Mouse (Mus musculus): ENCODE measurements at regions not wholly inside any gene's neighbourhood (a gene's known extent, or its start where the extent isn't known, plus 50 kb on each side); places are given as distances from the start of the nearest gene placed in this dataset.

DNA sequence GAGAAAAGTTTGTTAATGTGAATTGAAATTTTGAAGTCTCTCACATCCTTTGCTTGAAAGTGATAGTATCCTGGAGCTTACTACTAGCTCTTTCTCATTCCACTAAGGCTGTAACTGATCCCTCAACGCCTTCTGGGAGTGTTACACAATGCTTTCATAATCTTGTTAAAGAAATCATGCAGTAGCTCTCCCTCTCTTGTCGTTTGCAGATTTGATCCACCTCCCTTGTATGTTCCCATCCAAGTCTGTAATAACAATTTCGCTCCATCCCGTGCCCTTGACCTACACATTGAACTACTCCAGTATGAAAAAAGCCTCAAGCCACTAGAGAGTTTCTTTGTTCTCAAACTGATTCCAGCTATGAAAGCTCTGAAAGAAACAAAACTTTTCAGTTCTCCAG, 63.9 kb upstream of the Fibin start:
- intact Hi-C loops (cut with DNase I) = no loop called here
- DNase-seq = no peak

DNA sequence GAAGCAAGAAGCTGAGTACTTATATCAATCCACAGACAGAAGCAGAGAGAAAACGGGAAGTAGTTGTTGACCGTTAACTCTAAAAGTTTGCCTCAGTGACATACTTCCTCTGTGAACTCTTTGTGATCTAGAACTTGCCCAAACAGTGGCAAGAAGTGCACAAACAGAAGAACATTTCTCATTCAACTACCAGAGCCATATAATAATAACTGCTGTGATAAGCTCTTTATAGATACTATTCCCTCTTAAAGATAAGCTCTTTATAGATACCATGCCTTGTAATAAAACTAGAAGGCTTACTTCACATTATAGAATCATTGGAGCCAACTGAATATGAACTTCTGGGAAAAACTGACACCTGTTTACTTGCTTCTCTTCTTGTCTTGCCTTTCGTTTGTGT, 89.7 kb upstream of the Fibin start:
- DNase-seq = no peak
- intact Hi-C loops (cut with DNase I) = no loop called here

GRCm38 (mm10) chr2:110472307-110472995, 109.5 kb upstream of the Fibin start:
- intact Hi-C loops (cut with DNase I) = no loop called here
- no peak for DNase-seq

GRCm38 (mm10) chr2:110476591-110476990, 113.6 kb upstream of the Fibin start:
- intact Hi-C loops (cut with DNase I) = no loop called here
- DNase-seq = no peak

DNA sequence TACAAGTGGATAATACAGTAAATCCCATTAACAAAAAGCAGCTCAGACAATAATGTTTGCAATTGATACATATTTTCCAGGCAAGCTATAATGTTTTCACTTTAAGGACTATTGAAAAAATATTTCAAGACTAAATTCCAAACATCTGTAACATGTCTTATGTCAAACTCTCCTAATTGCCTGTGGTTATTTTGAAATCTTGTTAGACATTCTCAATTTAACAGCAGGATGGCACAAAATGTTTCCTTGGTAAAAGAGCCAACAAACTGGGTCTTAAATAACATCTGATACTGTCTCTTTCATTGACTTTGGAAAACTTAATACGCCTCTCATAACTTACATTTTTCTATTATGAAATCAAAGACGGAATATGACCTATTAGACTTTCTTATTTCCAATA, 115.8 kb upstream of the Slc5a12 start:
- intact Hi-C loops (cut with DNase I) = no loop called here

DNA sequence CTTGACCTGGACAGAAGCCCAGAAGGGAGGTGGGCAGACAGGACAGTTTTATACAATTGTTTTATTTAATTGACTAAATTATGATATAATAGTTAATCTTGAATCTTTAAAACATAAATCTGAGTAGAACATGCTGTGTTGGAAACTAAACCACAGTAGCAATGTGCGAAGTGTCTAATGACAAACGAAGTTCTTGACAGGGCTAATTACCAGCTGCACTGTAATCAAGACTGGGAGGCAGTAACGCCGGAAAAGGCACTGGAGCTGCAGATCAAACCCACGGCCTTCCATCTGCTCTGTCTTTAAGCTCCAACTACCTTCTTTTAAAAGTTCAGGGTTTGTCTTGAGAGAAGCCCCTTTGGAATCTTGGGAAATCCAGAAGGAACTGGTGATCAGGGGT, 110.9 kb upstream of the Slc5a12 start:
- no peak for DNase-seq

More for the DNA sequence above, 115.8 kb upstream of the Slc5a12 start:
- no peak for DNase-seq

DNA sequence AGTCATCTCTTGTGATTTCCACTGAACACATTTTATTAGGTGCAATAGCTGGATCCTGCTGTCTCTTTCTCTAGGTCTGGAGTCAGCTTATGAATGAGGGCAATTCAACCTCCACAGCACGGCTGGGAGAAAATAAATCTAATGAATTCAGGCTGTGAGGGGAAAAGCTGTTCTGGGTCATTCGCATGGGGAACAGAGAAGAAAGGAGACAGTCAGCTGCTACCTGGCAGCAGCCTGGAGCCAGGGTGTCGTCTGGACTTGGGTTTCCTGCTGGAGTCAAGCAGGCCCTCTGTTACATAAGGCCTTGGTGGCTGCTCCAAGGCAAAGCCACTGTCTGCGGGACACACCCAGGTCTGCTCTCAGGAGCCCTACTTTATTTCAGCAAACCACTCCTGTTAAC, 110.4 kb upstream of the Slc5a12 start:
- DNase-seq = peak; percentile 28 to 40
- intact Hi-C loops (cut with DNase I) = no loop called here

More for the DNA sequence above, 110.9 kb upstream of the Slc5a12 start:
- intact Hi-C loops (cut with DNase I) = no loop called here

DNA sequence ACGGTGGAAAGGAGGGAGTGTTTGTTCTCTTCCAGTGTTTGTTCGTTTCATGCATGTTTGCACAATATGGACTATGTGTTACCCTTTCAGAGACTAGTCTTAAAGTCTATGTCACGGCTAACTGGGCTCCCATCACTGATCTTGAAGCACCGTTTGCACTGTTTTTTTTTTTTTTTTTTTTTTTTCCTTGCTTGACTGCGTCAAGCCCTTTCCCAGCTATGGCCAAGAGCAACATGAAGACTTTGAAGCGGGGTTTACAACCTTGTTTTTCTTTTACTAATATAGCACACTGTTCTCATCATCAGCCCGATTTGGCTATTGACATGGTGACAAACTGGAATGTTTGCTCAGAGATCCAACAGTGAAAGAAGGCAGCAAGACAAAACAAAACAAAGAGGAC, 109.1 kb upstream of the Slc5a12 start:
- no peak for DNase-seq
- intact Hi-C loops (cut with DNase I) = no loop called here

GRCm38 (mm10) chr2:110501786-110502185, 95.3 kb upstream of the Slc5a12 start:
- DNase-seq = no peak
- intact Hi-C loops (cut with DNase I) = no loop called here

GRCm38 (mm10) chr2:110508162-110508748, 88.8 kb upstream of the Slc5a12 start:
- intact Hi-C loops (cut with DNase I) = no loop called here
- DNase-seq = no peak

DNA sequence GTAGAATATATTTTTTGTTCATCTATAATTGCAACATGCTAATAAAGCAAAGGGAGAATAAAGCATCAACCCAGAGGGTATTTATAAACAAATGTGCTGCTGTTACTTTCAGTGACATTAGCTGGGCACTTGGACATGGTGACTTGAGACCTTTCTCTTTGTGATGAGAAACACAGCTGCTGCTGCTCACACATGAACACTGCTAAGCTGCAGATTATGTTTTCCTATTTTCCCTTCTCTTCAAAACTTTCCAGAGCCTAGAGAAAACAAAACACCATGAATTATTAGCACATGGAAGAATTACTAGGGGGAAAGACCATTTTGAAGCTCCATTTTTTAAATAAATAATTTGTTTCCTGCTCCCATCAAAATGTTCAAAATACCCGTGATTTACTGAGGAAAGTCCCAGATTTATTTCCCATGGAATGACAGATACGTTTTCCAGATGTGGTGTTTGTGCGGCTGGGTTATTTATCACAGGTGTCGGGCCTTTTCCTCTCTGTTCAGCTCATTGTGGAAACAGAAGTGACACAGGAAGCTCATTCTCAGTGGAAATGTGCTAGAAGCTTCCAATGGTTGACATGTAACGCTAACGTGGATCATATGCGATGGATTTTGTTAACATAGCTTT, 73.8 kb upstream of the Slc5a12 start:
- no peak for DNase-seq
- intact Hi-C loops (cut with DNase I) = no loop called here

- no peak for DNase-seq
- intact Hi-C loops (cut with DNase I) = no loop called here
Measured at GRCm38 (mm10) chr2:110528191-110528590, 68.9 kb upstream of the Slc5a12 start.

GRCm38 (mm10) chr2:110540140-110540539, 57.0 kb upstream of the Slc5a12 start:
- intact Hi-C loops (cut with DNase I) = no loop called here
- no peak for DNase-seq

GRCm38 (mm10) chr2:110540570-110541357, 56.3 kb upstream of the Slc5a12 start:
- no peak for DNase-seq
- intact Hi-C loops (cut with DNase I) = no loop called here

GRCm38 (mm10) chr2:110541358-110541737, 55.8 kb upstream of the Slc5a12 start:
- DNase-seq = no peak
- intact Hi-C loops (cut with DNase I) = no loop called here
